Mouse (Mus musculus) intestine, embryonic 14.5 days (tissue): ENCODE data around the gene Xylt2. TPM values are rescaled to one million over a fixed set of nuclear protein-coding genes. Genes with fewer than 3 reads are reported as not detected.

Source experiments
- ATAC-seq: fragments of 200-750 bp; cut with Nextera tagmentation; replicated peaks from 2 replicates; pipeline ENCODE4 v1.8.0; 2017; ENCODE audit warnings: low read depth, moderate number of reproducible peaks, moderate TSS enrichment, moderate library complexity; ENCODE audit not compliant: low FRiP score, low TSS enrichment
- DNase-seq: peaks from one replicate; pipeline ENCODE4 v3.0.0-alpha.2; 2018; ENCODE audit warnings: low spot score
- H3K27ac ChIP-seq: fragments of 300-500 bp; sonication (generic); 2 replicates; pipeline ENCODE4 v1.5.1; 2014; ENCODE audit warnings: low read depth, mild to moderate bottlenecking, control low read depth
- H3K27me3 ChIP-seq: fragments of 300-500 bp; sonication (generic); replicated peaks from 2 replicates; pipeline ENCODE4 v1.6.1; 2014; ENCODE audit warnings: low read length, control low read depth; ENCODE audit not compliant: control insufficient read depth, insufficient read depth
- H3K36me3 ChIP-seq: fragments of 300-500 bp; sonication (generic); 2 replicates; pipeline ENCODE4 v1.6.1; 2014; ENCODE audit warnings: low read length, control low read depth; ENCODE audit not compliant: control insufficient read depth, insufficient read depth
- H3K4me1 ChIP-seq: fragments of 300-500 bp; sonication (generic); replicated peaks from 2 replicates; pipeline ENCODE4 v1.6.1; 2014; ENCODE audit warnings: low read length, control low read depth, mixed read lengths; ENCODE audit not compliant: control insufficient read depth, insufficient read depth
- H3K4me2 ChIP-seq: fragments of 300-500 bp; sonication (generic); 2 replicates; pipeline ENCODE4 v1.6.1; 2014; ENCODE audit warnings: low read length
- H3K4me3 ChIP-seq: fragments of 300-500 bp; sonication (generic); 2 replicates; pipeline ENCODE4 v1.5.1; 2014; ENCODE audit warnings: low read depth, low read length, control low read depth, mixed read lengths
- H3K9ac ChIP-seq: fragments of 300-500 bp; sonication (generic); 2 replicates; pipeline ENCODE4 v1.6.1; 2014; ENCODE audit warnings: mild to moderate bottlenecking, low read length
- H3K9me3 ChIP-seq: fragments of 300-500 bp; sonication (generic); 2 replicates; pipeline ENCODE4 v1.6.1; 2016; ENCODE audit warnings: low read length, control low read depth; ENCODE audit not compliant: control insufficient read depth
- WGBS: fragments of 180-500 bp; shearing (Covaris S2); extraction: QIAGEN DNeasy Blood & Tissue Kit; methylation state at CpG from one replicate; pipeline ENCODE4 v1.1.7; 2014; 5-methylcytosine and 5-hydroxymethylcytosine counted together
- polyA plus RNA-seq: library from polyadenylated mRNA; unstranded; fragments of >200 nt; fragmentation: Nextera tagmentation; extraction: Ambion mirVana; gene quantifications from 2 replicates; pipeline ENCODE4 v1.2.1, GENCODE M21; 2014

The Xylt2 gene
- polyA plus RNA-seq, 1 experiment from 2014 or later: 21.1 TPM

DNA sequence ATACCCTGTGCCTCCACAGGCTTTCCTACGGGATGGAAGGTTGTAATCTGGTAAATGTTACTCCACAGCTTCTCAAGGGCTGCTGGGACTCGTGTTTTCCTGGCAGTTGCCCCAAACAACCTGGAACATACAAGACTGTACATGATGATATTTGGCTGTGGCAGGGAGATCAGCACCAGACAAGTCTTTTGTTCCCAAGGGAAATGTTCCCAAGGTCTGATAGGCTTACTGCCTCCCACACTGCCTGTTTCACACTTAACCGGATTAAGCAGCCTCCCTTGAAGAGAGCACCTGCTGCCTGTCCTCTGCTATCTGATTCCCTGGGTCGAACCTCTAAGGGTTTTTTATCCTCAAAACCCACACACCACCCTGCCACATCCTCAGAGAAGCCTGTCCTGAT, 61.8 kb downstream of the Xylt2 start:
- Histone ChIP-seq H3K4me3 (no peak overlapping the region), H3K9me3 (no peaks in the 10 kb centered on the region), H3K36me3 (no peaks in the 10 kb centered on the region), H3K27me3 (no peaks in the 10 kb centered on the region), H3K9ac (no peak overlapping the region), H3K4me1 (no peaks in the 10 kb centered on the region), H3K4me2 (no peak overlapping the region), H3K27ac (no peak overlapping the region)
- ATAC-seq (no peak), DNase-seq (no peak)
- 36% methylated on average over 4 of the region's 4 CpGs for WGBS

GRCm38 (mm10) chr11:94614603-94615002, 62.7 kb downstream of the Xylt2 start:
- Histone ChIP-seq H3K9me3 (no peaks in the 10 kb centered on the region), H3K27ac (no peak overlapping the region), H3K9ac (no peak overlapping the region), H3K4me2 (no peak overlapping the region), H3K4me3 (no peak overlapping the region), H3K27me3 (no peaks in the 10 kb centered on the region), H3K36me3 (no peaks in the 10 kb centered on the region), H3K4me1 (no peaks in the 10 kb centered on the region)
- 71% methylated on average over 4 of the region's 4 CpGs for WGBS
- DNase-seq (no peak), ATAC-seq (no peak)

Other genes starting within 250 kb of the Xylt2 start
- 11.1 and 11.5 TPM in 2 replicates for gene Cacna1g, start 203.3 kb downstream of the Xylt2 start, polyA plus RNA-seq
- gene Spata20, start 191.3 kb downstream of the Xylt2 start, polyA plus RNA-seq: 0.08 and 0.24 TPM in 2 replicates
- gene Epn3, start 177.5 kb downstream of the Xylt2 start, polyA plus RNA-seq: 1.8 TPM in 2 replicates
- 1.8 and 2.5 TPM in 2 replicates for gene Mycbpap, start 155.8 kb downstream of the Xylt2 start, polyA plus RNA-seq
- gene Rsad1, start 128.3 kb downstream of the Xylt2 start, polyA plus RNA-seq: 2.9 and 3.8 TPM in 2 replicates
- gene Chad, start 112.5 kb downstream of the Xylt2 start, polyA plus RNA-seq: 0.77 and 1.2 TPM in 2 replicates
- 5.7 TPM in 2 replicates for gene Acsf2, start 75.6 kb downstream of the Xylt2 start, polyA plus RNA-seq
- gene Lrrc59, start 47.7 kb downstream of the Xylt2 start, polyA plus RNA-seq: 168 and 180 TPM in 2 replicates
- 137 and 142 TPM in 2 replicates for gene Mrpl27, start 23.7 kb downstream of the Xylt2 start, polyA plus RNA-seq
- gene Eme1, start 23.6 kb downstream of the Xylt2 start, polyA plus RNA-seq: 25.2 and 26.0 TPM in 2 replicates
- 0.89 and 1.1 TPM in 2 replicates for gene Gm11541, start 27.0 kb upstream of the Xylt2 start, polyA plus RNA-seq
- 0.20 TPM in 1 of 2 replicates, not detected in the other for gene Cdc34b, start 64.3 kb upstream of the Xylt2 start, polyA plus RNA-seq
- not detected in 2 replicates for gene Tmem92, start 105.2 kb upstream of the Xylt2 start, polyA plus RNA-seq